Mouse (Mus musculus): ENCODE measurements around the gene Cers5.
"Not testable (repeated sequence)": the region's sequence is repeated elsewhere in the genome, so short reads cannot be mapped to it uniquely, and the experiment has no call there.

Gene Cers5

DNA sequence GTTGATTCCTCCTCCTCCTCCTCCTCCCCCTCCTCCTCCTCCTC lies at the start of gene Cers5:
TSS of gene Cers5 (minus strand) at position 5 of the 44 bp plus-strand sequence.
- DNase-seq: not testable (repeated sequence)

- DNase-seq: no peak
Measured at GRCm38 (mm10) chr15:99819621-99820279, 47.1 kb upstream of the Cers5 start.

DNA sequence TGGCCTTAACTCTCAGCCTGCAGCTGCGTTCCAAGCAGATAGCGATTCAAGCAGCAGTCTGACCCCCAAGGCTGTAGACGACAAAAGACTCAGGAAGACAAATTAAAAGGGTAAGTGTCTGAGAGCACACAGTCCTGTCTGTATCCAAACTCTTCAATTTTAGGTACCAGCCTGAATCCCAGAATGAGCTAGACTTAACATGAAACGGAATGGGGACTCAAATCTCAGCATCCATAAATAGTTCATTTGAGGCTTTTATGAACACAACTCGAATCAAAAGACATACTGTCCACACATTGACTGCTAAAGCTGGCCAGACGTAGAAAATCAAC lies 46.4 kb upstream of the Cers5 start:
- no peak for DNase-seq

DNA sequence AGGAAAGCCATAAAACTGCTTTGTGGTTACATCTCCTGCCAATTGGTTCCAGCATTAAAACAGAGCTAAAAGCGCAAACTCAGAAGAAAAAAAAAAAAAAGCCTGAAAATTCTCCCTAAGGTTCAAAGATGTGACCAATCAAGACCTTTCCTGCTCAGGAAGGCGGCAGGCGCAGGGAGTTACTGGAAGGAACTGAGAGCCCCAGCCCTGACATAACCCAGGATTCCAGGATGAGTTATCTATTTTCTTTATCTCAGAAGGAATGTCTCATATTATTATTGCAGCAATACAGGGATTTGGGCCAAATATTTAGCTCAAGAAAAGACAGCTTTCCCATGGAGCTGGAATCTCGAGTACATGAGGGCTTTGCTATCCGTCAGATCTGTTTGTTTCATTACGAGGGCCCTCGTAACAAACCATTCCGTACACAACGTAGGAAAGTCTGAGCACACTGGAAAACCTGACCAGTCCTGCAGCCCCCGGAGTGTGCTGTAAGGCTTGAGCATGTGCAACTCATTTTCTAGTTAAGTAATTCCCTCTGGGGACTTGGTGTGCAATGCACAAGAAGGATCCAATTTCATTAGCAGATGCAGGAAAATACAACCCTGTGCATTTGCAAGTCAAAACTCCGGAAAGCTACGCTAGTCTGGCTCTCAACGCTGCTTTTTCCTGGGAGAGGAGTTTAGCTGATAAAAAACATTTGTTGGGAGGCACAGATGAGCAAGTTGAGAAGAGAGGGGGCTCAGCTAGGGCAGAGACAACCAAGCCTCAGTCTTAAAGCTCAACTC lies 45.8 kb upstream of the Cers5 start:
- no peak for DNase-seq

- no peak for DNase-seq
Measured at GRCm38 (mm10) chr15:99817343-99818235, 44.9 kb upstream of the Cers5 start.

DNA sequence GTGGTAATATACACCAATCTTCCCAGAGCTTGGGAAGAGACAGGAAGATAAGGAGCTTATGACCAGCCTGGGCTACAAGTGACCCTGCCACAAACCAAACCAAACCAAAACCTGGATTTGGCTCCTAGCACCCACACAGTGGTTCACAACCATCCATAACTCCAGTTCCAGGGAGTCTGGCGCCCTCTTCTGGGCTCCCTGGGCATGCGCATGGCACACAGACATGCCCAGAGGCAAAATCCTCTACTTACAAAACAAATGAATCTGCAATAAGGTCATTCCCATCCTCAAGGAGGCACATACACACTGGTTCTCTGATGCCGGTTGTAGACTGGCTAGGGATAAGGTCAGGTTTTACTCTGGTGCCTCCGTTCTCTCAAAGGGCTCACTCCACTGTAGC lies 43.3 kb upstream of the Cers5 start:
- no peak for DNase-seq

DNA sequence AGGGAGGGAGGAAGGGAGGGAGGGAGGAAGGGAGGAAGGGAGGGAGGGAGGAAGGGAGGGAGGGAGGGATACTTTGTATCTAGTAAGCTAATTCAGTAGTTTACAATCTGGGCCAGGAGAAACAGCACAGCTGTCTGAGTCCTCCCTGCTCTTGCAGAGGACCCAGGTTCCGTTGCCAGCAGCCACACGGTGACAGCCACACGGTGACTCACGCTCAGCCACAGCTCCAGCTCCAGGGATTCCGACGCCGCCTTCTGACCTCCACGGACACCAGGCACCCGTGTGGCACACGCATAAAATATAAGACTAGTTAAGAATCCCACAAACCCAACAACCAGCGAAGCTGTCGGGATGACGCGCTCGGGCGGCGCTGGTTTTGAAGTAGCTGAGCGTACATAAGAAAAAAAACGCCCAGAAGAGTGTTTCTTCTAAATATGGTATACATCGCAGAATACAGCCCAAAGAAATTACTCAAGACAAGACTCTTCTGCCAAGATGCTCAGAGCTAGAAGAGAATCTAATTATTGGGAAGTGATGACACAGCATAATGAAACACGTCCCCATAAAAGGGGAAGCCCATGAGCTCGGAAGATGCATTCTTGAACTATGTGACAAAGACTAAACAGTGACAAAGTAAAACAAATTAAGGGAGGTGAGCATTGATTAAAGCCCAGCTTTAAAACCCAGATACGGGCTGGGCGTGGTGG lies 42.0 kb upstream of the Cers5 start:
- DNase-seq: no peak

GRCm38 (mm10) chr15:99813639-99814038 lies 41.0 kb upstream of the Cers5 start:
- DNase-seq: no peak

- DNase-seq: no peak
Measured at GRCm38 (mm10) chr15:99812097-99812496, 39.4 kb upstream of the Cers5 start.

DNA sequence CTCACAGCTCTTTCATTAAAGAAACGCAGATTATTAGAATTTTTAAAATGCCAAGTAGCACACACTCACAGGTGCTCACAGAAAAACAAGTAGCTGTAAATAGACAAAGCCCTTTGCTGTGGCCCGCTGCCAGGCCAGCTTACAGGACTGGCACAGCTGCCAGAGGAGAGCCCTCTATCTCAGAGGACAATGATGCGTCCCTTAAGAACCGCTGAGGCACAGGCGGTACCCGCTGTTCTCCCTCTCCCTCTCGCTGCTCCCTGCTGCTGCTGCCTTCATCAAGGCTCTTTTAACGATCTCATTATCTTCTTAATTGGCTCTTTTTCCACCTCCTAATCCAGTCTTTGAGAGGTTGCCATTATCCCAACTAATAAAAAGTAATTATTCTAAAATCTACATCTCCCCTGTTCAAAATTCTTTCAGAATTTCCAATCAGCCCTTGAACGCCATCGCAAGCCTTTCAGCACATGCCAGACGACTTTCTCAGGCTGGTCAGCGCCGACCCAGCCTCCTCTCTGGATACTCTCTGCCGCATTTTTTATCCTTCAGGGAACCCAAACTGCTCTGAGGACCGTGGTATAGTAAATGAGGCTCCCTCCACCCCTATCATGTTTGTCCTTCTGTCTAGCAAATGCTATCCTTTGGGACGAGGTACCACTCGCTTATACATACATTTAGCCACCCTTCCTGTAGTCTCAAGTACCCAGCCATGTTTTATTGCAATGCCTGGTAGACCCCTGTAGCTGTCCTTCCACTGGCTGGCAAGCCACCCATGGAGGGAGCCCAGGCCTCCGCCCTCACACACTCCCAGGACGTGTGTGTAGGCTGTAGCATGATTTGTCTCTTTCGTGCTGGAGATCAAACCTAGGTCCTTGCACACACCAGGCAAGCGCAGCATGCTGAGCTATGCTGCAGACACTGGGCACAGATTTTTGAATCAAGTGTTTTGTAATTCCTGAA lies 35.4 kb upstream of the Cers5 start:
- DNase-seq: no peak

GRCm38 (mm10) chr15:99806171-99806570 lies 33.5 kb upstream of the Cers5 start:
- no peak for DNase-seq

- DNase-seq: no peak
Measured at GRCm38 (mm10) chr15:99805673-99806072, 33.0 kb upstream of the Cers5 start.

GRCm38 (mm10) chr15:99803186-99803644 lies 30.5 kb upstream of the Cers5 start:
- no peak for DNase-seq

- peak; percentile 71 to 72 for DNase-seq
Measured at GRCm38 (mm10) chr15:99801885-99802572, 29.3 kb upstream of the Cers5 start.

- no peak for DNase-seq
Measured at GRCm38 (mm10) chr15:99799706-99800105, 27.0 kb upstream of the Cers5 start.

DNA sequence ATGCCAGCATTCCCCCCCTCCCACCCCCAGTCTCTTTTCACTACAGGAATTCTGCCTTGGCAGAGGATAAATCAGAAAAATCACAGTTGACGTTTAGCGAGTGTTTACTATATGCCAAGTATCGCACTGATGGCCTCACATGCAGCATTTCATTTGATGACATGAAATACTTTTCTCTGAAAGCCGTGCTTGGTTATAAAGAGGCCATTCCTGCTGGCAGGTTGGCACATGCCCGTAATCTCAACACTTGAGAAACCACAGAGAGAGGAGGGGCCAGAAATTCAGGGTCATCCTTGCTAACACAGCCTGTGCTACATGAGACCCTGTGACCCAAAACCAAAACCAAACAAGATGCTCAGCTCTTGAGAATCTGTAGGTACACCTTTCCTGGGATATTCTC lies 25.2 kb upstream of the Cers5 start:
- DNase-seq: no peak

DNA sequence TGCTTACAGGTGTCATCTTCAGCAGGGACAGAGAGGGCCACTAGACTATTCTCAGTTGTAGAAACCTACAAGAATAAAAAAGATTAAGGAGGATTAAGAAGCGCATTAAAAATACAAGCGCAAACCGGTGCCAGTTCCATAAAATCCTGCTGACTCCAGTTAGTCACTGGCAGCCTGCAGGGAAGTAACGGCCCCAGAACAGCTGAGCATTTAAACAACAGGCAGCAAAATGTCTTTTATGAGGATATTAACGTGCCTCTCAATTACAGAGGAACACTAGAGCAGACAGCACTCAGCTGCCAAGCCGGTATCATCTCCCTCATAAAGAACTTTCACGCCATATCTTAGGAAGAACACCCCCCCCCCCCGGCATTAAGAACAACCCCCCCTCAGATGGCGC lies 24.1 kb upstream of the Cers5 start:
- DNase-seq: no peak

DNA sequence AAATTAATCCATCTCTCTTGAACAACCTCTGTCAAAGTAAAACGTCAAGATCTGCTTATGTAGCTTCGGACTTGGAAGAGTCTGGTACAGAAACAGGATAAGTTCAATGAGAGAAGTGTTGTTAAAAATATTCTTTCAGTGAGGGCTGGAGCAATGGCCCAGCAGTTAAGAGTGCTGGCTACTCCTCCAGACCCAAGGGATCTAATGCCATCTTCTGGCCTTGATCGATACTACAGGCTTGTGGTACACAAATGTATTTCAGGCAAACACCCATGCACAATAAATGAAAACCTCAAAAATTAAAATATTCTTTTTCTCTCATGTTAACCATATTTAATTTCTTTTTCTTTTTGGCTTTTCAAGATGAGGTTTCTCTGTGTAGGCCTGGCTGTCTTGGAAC lies 23.4 kb upstream of the Cers5 start:
- DNase-seq: no peak

GRCm38 (mm10) chr15:99792221-99792815 lies 19.6 kb upstream of the Cers5 start:
- DNase-seq: no peak

DNA sequence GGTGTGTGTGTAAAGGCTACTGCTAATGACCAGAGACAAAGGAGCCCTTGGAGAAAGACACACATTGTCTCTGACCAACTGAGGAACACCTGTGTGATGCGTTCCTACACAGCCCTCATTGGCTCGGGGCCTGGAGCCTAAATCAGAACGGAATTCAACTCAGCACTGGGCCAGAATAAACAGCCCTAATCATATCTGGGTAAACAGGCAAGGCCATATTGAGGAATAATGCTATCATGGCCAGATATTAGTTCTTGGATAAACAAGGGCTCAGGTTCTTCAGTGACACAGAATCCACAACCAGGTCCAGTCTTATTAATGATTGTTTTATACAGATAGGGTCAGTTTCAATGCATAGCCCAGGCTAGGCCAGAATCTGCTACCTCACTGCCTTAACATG lies 18.3 kb upstream of the Cers5 start:
- DNase-seq: no peak

DNA sequence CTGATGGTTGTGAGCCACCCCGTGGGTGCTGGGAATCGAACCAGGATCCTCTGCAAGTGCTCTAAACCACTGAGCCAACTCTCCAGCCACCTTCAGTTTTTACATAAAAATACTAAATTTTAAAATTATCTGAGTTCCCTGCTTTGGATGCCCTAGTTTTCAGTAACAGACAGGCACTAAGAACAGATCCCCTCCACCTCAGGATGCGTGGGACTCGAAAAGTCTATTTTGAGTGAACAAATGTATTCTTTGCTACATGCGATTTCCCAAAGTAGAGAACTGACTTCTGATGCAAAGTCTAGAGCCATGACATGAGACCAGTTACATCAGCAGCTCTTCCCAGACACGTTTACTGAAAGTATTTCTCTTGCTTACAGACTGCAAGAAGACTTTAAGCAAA lies 17.8 kb upstream of the Cers5 start:
- no peak for DNase-seq

Measured in cerebellum, postnatal 36 days (tissue).